Mouse (Mus musculus): ENCODE results near the gene Zfp536. TPM values are rescaled to one million over a fixed set of nuclear protein-coding genes. Genes with fewer than 3 reads are reported as not detected.

The Zfp536 gene
- polyA plus RNA-seq, 1 experiment from 2014 or later: 3.7 TPM

DNA sequence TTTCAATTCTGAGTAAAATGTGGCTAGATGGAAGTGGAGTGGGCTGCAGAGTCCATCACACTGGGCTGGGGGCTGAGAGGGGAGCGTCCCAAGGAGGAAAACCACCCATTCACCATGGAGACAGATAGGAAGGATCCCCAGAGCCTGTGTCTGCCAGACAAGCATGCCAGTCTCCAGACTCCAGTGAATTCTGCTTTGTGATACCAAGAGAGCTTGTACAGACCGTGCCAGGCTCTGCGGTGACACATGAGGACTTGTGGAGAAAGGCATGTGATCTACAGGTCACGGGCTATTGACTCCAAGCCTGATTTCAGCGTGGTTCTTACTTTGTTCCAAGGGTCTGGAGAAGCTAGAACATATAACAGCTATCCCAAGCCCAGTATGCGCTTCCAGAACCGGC, 230.5 kb downstream of the Zfp536 start:
- no peaks in the 10 kb centered on the region for H3K9me3 ChIP-seq (replicated peaks; ENCODE audit: low read length)
- 76% methylated on average over 7 of the region's 7 CpGs for WGBS
- H3K4me3 ChIP-seq (replicated peaks; ENCODE audit: low read depth, low read length): no peak overlapping the region
- H3K9ac ChIP-seq (ENCODE audit: low read depth, low read length): no peak overlapping the region
- no peak overlapping the region for H3K27ac ChIP-seq
- ATAC-seq (replicated peaks; ENCODE audit: low FRiP score, low read depth): no peak
- H3K36me3 ChIP-seq (ENCODE audit: insufficient read depth, low read length): no peaks in the 10 kb centered on the region
- no peak overlapping the region for H3K4me2 ChIP-seq (ENCODE audit: low read length)
- H3K4me1 ChIP-seq (replicated peaks; ENCODE audit: insufficient read depth, low read length): no peaks in the 10 kb centered on the region
- no peaks in the 10 kb centered on the region for H3K27me3 ChIP-seq (ENCODE audit: insufficient read depth, low read length)
- DNase-seq (ENCODE audit: low spot score): no peak
- no peak for TF ChIP-seq CTCF (IDR thresholded peaks at IDR 0.05; ENCODE audit: low read depth)

DNA sequence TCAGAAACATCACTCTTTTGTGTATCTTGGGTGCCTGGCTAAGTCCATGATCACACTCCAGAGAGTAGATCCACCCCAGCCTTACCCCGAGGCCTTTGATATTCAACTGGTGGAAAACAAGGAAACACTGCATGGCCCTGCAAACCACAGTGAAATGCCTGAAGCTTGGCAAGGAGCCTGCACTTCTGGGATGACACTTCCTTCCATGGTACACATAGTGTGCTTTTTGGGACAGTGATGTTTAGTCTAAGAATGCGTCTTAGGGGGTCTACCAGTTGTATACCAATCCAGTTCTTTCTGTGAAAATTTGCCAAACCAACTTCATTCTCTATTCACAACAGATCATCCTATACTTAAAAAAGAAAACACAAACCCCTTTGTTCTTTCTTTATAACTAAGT, 242.3 kb downstream of the Zfp536 start:
- H3K9me3 ChIP-seq (replicated peaks; ENCODE audit: low read length): no peaks in the 10 kb centered on the region
- H3K36me3 ChIP-seq (ENCODE audit: insufficient read depth, low read length): no peaks in the 10 kb centered on the region
- no peak overlapping the region for H3K9ac ChIP-seq (ENCODE audit: low read depth, low read length)
- H3K4me3 ChIP-seq (replicated peaks; ENCODE audit: low read depth, low read length): no peak overlapping the region
- ATAC-seq (replicated peaks; ENCODE audit: low FRiP score, low read depth) (no peak), DNase-seq (ENCODE audit: low spot score) (no peak)
- H3K4me1 ChIP-seq (replicated peaks; ENCODE audit: insufficient read depth, low read length): no peaks in the 10 kb centered on the region
- H3K27me3 ChIP-seq (ENCODE audit: insufficient read depth, low read length): no peaks in the 10 kb centered on the region
- 80% methylated on average over 2 of the region's 2 CpGs for WGBS
- no peak overlapping the region for H3K4me2 ChIP-seq (ENCODE audit: low read length)
- H3K27ac ChIP-seq: no peak overlapping the region
- TF ChIP-seq CTCF (IDR thresholded peaks at IDR 0.05; ENCODE audit: low read depth): no peak

DNA sequence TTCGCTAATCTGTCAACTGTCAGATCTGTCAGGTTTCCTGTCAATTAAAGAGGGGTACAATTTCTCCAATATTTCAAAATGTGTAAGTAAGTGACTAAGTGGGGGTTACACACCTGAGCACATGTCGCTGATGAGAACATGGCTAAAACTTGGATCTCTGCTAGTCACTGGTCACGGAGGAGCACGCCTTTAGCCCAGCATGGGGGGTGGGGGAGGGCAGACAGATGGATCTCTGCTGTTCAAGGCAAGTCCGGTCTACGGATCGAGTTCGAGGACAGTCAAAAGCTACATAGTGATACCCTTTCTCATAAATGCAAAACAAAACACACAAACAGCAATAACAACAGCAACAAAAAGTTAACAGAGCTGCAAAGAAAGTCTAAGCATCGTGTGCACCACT, 245.1 kb downstream of the Zfp536 start:
- no peaks in the 10 kb centered on the region for H3K9me3 ChIP-seq (replicated peaks; ENCODE audit: low read length)
- H3K4me3 ChIP-seq (replicated peaks; ENCODE audit: low read depth, low read length): no peak overlapping the region
- no peak for TF ChIP-seq CTCF (IDR thresholded peaks at IDR 0.05; ENCODE audit: low read depth)
- no peaks in the 10 kb centered on the region for H3K27me3 ChIP-seq (ENCODE audit: insufficient read depth, low read length)
- ATAC-seq (replicated peaks; ENCODE audit: low FRiP score, low read depth) (no peak), DNase-seq (ENCODE audit: low spot score) (no peak)
- no peaks in the 10 kb centered on the region for H3K4me1 ChIP-seq (replicated peaks; ENCODE audit: insufficient read depth, low read length)
- H3K4me2 ChIP-seq (ENCODE audit: low read length): no peak overlapping the region
- no peak overlapping the region for H3K9ac ChIP-seq (ENCODE audit: low read depth, low read length)
- WGBS: 87% methylated on average over 9 of the region's 9 CpGs
- H3K27ac ChIP-seq: no peak overlapping the region
- no peaks in the 10 kb centered on the region for H3K36me3 ChIP-seq (ENCODE audit: insufficient read depth, low read length)

DNA sequence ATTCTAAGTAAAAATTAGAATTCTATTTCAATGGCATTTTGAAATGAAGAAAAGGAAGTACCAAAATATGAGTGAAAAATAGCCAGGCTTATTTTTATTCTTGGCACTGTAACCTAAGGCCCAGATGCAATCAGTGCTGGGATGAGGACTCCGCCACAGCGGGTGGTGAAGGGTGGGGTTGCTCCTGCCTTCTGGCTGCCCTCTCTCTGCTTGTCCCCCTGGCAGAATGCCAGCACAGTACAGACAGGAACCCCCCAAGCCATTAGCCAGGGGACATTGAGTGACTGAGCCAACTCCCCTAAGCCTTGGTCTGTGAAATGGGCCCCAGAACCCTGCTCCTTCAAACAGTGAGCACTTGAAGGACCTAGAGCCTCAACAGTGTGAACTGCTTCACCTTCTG, 245.6 kb downstream of the Zfp536 start:
- no peaks in the 10 kb centered on the region for H3K9me3 ChIP-seq (replicated peaks; ENCODE audit: low read length)
- no peaks in the 10 kb centered on the region for H3K36me3 ChIP-seq (ENCODE audit: insufficient read depth, low read length)
- H3K27me3 ChIP-seq (ENCODE audit: insufficient read depth, low read length): no peaks in the 10 kb centered on the region
- H3K9ac ChIP-seq (ENCODE audit: low read depth, low read length): no peak overlapping the region
- DNase-seq (ENCODE audit: low spot score) (no peak), ATAC-seq (replicated peaks; ENCODE audit: low FRiP score, low read depth) (no peak)
- H3K4me1 ChIP-seq (replicated peaks; ENCODE audit: insufficient read depth, low read length): no peaks in the 10 kb centered on the region
- 63% methylated on average over 2 of the region's 2 CpGs for WGBS
- H3K27ac ChIP-seq: no peak overlapping the region
- no peak overlapping the region for H3K4me3 ChIP-seq (replicated peaks; ENCODE audit: low read depth, low read length)
- TF ChIP-seq CTCF (IDR thresholded peaks at IDR 0.05; ENCODE audit: low read depth): no peak
- no peak overlapping the region for H3K4me2 ChIP-seq (ENCODE audit: low read length)

DNA sequence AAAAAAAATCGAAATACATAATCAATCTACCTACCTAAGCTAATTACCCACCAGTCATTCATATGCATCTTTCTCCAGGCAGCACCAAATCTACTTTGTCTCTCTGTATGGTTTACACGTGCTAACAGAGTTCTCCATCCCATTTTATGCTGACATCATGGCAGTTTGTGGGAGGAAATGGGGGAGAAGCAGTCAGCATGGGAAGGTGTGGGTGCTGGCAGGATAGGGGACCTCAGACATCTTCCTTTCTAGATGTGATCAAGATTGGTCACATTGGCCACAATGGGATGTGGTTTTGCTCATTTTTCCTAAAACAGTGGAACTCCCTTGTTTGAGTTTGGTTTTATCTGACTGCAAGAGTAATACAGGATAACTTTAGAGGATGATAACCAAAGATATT, 252.0 kb downstream of the Zfp536 start:
- no peak overlapping the region for H3K27ac ChIP-seq
- no peak for ATAC-seq (replicated peaks; ENCODE audit: low FRiP score, low read depth)
- H3K4me2 ChIP-seq (ENCODE audit: low read length): no peak overlapping the region
- no peak for DNase-seq (ENCODE audit: low spot score)
- no peak overlapping the region for H3K4me3 ChIP-seq (replicated peaks; ENCODE audit: low read depth, low read length)
- H3K4me1 ChIP-seq (replicated peaks; ENCODE audit: insufficient read depth, low read length): no peaks in the 10 kb centered on the region
- no peaks in the 10 kb centered on the region for H3K36me3 ChIP-seq (ENCODE audit: insufficient read depth, low read length)
- no peaks in the 10 kb centered on the region for H3K27me3 ChIP-seq (ENCODE audit: insufficient read depth, low read length)
- TF ChIP-seq CTCF (IDR thresholded peaks at IDR 0.05; ENCODE audit: low read depth): no peak
- H3K9me3 ChIP-seq (replicated peaks; ENCODE audit: low read length): no peaks in the 10 kb centered on the region
- 73% methylated on average over 2 of the region's 2 CpGs for WGBS
- no peak overlapping the region for H3K9ac ChIP-seq (ENCODE audit: low read depth, low read length)

DNA sequence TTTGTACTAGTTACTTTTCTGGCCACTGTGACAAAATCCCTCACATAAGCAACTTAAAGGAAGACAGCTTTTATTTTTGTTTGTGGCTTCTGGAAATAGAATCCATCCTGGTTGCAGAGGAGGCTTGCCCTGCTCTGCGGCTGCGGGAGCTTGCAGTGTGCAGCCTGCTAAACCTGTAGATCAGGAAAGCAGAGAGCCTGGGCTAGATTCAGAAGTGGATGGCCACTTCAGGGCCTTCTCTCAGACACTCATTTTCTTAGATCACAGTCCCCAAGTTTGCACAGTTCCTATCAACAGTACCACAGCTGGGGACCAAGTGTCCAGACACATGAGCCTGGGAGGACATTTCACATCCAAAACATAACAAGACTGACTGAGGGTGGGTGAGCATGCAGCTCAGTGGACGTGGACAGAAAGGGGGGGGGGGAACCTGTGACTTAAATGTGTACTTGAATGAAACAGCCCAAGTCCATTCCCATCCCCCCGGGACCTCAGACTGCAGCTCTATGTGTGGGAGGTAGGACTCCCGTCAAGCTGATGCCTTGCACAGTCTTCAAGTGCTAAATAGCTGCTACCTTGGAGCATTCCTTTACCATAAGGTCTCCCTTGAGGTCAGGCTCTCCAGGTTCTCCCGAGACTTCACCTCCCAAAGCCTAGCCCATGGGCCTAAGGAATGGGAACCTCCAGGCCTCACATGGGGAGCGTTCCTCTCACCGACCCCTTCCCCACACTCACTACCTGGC, 262.3 kb downstream of the Zfp536 start:
- no peaks in the 10 kb centered on the region for H3K36me3 ChIP-seq (ENCODE audit: insufficient read depth, low read length)
- H3K27me3 ChIP-seq (ENCODE audit: insufficient read depth, low read length): no peaks in the 10 kb centered on the region
- no peak overlapping the region for H3K4me3 ChIP-seq (replicated peaks; ENCODE audit: low read depth, low read length)
- no peak for TF ChIP-seq CTCF (IDR thresholded peaks at IDR 0.05; ENCODE audit: low read depth)
- no peaks in the 10 kb centered on the region for H3K9me3 ChIP-seq (replicated peaks; ENCODE audit: low read length)
- H3K9ac ChIP-seq (ENCODE audit: low read depth, low read length): no peak overlapping the region
- DNase-seq (ENCODE audit: low spot score) (no peak), ATAC-seq (replicated peaks; ENCODE audit: low FRiP score, low read depth) (no peak)
- no peak overlapping the region for H3K27ac ChIP-seq
- H3K4me2 ChIP-seq (ENCODE audit: low read length): no peak overlapping the region
- no peaks in the 10 kb centered on the region for H3K4me1 ChIP-seq (replicated peaks; ENCODE audit: insufficient read depth, low read length)
- WGBS: 54% methylated on average over 8 of the region's 8 CpGs

DNA sequence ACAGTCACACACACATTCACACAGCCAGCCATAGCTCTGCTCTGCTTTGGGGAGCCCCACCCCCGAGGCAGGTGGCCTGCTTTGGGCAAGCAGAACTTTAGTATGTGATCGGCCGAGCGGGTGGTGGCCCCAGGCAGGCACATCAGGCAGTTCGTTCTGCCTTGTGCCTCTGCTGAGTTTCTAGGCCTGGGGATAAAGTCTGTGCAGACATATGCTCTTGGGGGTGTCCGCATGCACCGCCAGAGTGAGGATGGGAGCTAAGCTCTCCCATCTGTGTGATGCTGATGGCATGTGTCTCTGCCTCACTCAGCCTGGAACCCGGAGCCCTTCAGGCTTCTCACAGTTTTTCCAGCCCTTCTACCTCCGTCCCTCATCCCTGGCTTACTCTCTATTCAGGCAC, 263.7 kb downstream of the Zfp536 start:
- Histone ChIP-seq H3K27me3 (ENCODE audit: insufficient read depth, low read length) (no peaks in the 10 kb centered on the region), H3K9me3 (replicated peaks; ENCODE audit: low read length) (no peaks in the 10 kb centered on the region), H3K27ac (no peak overlapping the region), H3K4me2 (ENCODE audit: low read length) (no peak overlapping the region), H3K36me3 (ENCODE audit: insufficient read depth, low read length) (no peaks in the 10 kb centered on the region), H3K9ac (ENCODE audit: low read depth, low read length) (no peak overlapping the region), H3K4me1 (replicated peaks; ENCODE audit: insufficient read depth, low read length) (no peaks in the 10 kb centered on the region), H3K4me3 (replicated peaks; ENCODE audit: low read depth, low read length) (no peak overlapping the region)
- ATAC-seq (replicated peaks; ENCODE audit: low FRiP score, low read depth) (no peak), DNase-seq (ENCODE audit: low spot score) (no peak)
- 72% methylated on average over 9 of the region's 9 CpGs for WGBS
- no peak for TF ChIP-seq CTCF (IDR thresholded peaks at IDR 0.05; ENCODE audit: low read depth)

All from kidney, postnatal 0 days (tissue).